Mouse (Mus musculus) olfactory bulb, adult 2 months (tissue): ENCODE measurements around the gene Mterf2.

Source experiments
- CTCF ChIP-seq: fragments of 200-500 bp; IDR thresholded peaks from 2 replicates; pipeline ENCODE4 v1.5.1; 2012; ENCODE audit warnings: low read depth, mild to moderate bottlenecking, low read length, moderate library complexity; ENCODE audit not compliant: insufficient read depth
- POLR2A ChIP-seq: fragments of 200-500 bp; IDR thresholded peaks from 2 replicates; pipeline ENCODE4 v1.6.1; 2012; ENCODE audit warnings: mild to moderate bottlenecking, low read depth, low read length, moderate library complexity; ENCODE audit not compliant: insufficient read depth

DNA sequence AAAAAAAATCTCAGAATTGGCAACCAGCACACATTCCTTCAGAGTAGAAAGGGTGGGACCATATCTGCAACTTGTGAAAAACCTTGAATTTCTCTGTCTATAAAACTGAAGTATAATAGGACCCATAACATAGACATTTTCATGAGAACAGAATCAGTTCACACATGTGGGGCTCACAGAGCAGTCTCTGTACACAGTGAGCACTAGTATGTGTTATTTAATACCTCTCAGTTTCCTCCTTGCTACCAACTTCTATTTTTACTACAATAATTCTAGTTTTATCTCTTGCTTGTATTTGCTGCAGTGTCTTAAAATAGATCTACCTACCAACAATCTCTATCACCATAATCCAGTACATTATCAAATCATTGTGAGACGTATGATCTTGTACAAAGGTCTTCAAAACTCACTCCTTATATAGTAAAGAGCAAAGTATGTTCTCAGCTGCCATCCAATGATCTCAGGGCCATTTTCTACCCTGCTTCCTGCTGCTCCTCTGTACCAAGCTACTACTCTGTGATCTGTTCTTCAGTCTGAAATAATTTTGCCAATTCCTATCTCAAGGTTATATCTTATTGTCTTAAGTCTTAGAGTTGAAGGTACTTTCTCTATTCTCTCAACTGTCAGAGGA, 32.3 kb upstream of the Mterf2 start:
- TF ChIP-seq POLR2A (no peak), CTCF (no peak)
